Mouse (Mus musculus): ENCODE measurements at regions not wholly inside any gene's neighbourhood (a gene's known extent, or its start where the extent isn't known, plus 50 kb on each side); places are given as distances from the start of the nearest gene placed in this dataset.

- no peak for TF ChIP-seq CTCF (IDR thresholded peaks at IDR 0.05; ENCODE audit: control insufficient read depth, insufficient read depth, insufficient read length)
- no peak for TF ChIP-seq MAX (IDR thresholded peaks at IDR 0.05)
- TF ChIP-seq USF1 (IDR thresholded peaks at IDR 0.05; ENCODE audit: low read depth): no peak
- TF ChIP-seq MYOG (IDR thresholded peaks at IDR 0.05; ENCODE audit: control insufficient read depth, extremely low read depth, insufficient read length): no peak
- TF ChIP-seq CEBPB (IDR thresholded peaks at IDR 0.05; ENCODE audit: low read depth): no peak
- no peak for TF ChIP-seq MYOD1 (IDR thresholded peaks at IDR 0.05; ENCODE audit: control insufficient read depth, insufficient read length, low read depth)
Observed at GRCm38 (mm10) chr1:90505599-90505998, 97.2 kb upstream of the Cops8 start.
